15 mouse cellular contexts compared by ENCODE assay signal in the genomic region with DNA sequence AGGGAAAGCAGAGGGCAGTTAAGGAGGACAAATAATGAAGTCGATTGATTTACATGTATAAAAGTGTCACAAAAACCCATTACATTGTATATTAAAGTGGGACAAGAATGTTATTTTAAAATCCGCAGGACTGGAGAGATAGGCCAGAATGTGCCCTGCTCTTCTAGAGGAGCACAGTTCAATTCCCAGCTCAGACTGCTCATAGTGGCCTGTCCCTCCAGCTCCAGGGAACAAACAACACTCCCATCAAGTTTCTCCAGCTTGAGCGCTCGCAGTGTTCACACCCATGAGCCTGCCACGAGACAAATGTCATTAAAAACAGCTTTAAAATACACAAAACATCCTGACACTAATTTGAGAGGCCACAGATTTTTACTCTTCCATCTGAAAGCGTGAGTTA.
DNase-seq lines count a peak whose midpoint lies in the region; ATAC-seq lines count a peak whose summit lies in the region.
"Had no signal": no experiment of that assay in that cellular context is flagged by ENCODE, and none has a peak within 500 bp of the region (broad histone marks: within the 10 kb centered on the region; RNA-seq: fewer than 3 reads in every experiment).

No protein-coding gene starts in this region.

- 0 out of 2 replicates have a peak, but pooled peaks cover 2% of the 10 kb centered on the region for H3K27me3 ChIP-seq in kidney, embryonic 15.5 days
- no peaks in the 10 kb centered on the region for H3K27me3 ChIP-seq in neural tube, embryonic 12.5 days (replicated peaks)
- no peaks in the 10 kb centered on the region for H3K27me3 ChIP-seq in neural tube, embryonic 15.5 days (replicated peaks)
- H3K27me3 ChIP-seq: liver, embryonic 15.5 days had no signal

- H3K27ac ChIP-seq in kidney, embryonic 15.5 days = no peak overlapping the region
- no peak overlapping the region for H3K27ac ChIP-seq in neural tube, embryonic 12.5 days
- H3K27ac ChIP-seq in neural tube, embryonic 15.5 days (replicated peaks) = no peak overlapping the region
- H3K27ac ChIP-seq: liver, embryonic 15.5 days; stomach, postnatal 0 days had no signal

- no peaks in the 10 kb centered on the region for H3K36me3 ChIP-seq in kidney, embryonic 15.5 days
- no peaks in the 10 kb centered on the region for H3K36me3 ChIP-seq in neural tube, embryonic 12.5 days
- no peaks in the 10 kb centered on the region for H3K36me3 ChIP-seq in neural tube, embryonic 15.5 days
- H3K36me3 ChIP-seq: G1E; liver, embryonic 15.5 days had no signal

- no peak overlapping the region for H3K4me3 ChIP-seq in kidney, embryonic 15.5 days (replicated peaks)
- no peak overlapping the region for H3K4me3 ChIP-seq in neural tube, embryonic 12.5 days
- H3K4me3 ChIP-seq in neural tube, embryonic 15.5 days (replicated peaks) = no peak overlapping the region
- H3K4me3 ChIP-seq: liver, embryonic 15.5 days had no signal

- H3K4me2 ChIP-seq in kidney, embryonic 15.5 days = no peak overlapping the region
- no peak overlapping the region for H3K4me2 ChIP-seq in neural tube, embryonic 12.5 days (replicated peaks)
- H3K4me2 ChIP-seq in neural tube, embryonic 15.5 days = no peak overlapping the region
- H3K4me2 ChIP-seq: liver, embryonic 15.5 days had no signal

- 29% methylated on average over 6 of the region's 6 CpGs for WGBS in kidney, embryonic 15.5 days
- WGBS in neural tube, embryonic 12.5 days = 42% methylated on average over 6 of the region's 6 CpGs
- 52% methylated on average over 6 of the region's 6 CpGs for WGBS in neural tube, embryonic 15.5 days

- no peaks in the 10 kb centered on the region for H3K9me3 ChIP-seq in kidney, embryonic 15.5 days (replicated peaks)
- H3K9me3 ChIP-seq in neural tube, embryonic 12.5 days = no peaks in the 10 kb centered on the region
- no peaks in the 10 kb centered on the region for H3K9me3 ChIP-seq in neural tube, embryonic 15.5 days (replicated peaks)
- H3K9me3 ChIP-seq: liver, embryonic 15.5 days had no signal

- peak; percentile 75 for ATAC-seq in kidney, embryonic 15.5 days (replicated peaks; ENCODE audit: low FRiP score)
- peak; percentile 21; the same call in 1 of the 2 replicates for ATAC-seq in neural tube, embryonic 12.5 days (ENCODE audit: low FRiP score, low read depth)
- ATAC-seq in neural tube, embryonic 15.5 days (ENCODE audit: low FRiP score) = no peak
- ATAC-seq: CD4-positive, CD25-positive, alpha-beta regulatory T cell, adult 4 months had no signal

- no peaks in the 10 kb centered on the region for H3K4me1 ChIP-seq in kidney, embryonic 15.5 days
- no peaks in the 10 kb centered on the region for H3K4me1 ChIP-seq in neural tube, embryonic 12.5 days
- 0 out of 2 replicates have a peak, but pooled peaks cover 3% of the 10 kb centered on the region for H3K4me1 ChIP-seq in neural tube, embryonic 15.5 days
- H3K4me1 ChIP-seq: liver, embryonic 15.5 days had no signal

- H3K9ac ChIP-seq in kidney, embryonic 15.5 days = no peak overlapping the region
- H3K9ac ChIP-seq in neural tube, embryonic 12.5 days = no peak overlapping the region
- H3K9ac ChIP-seq in neural tube, embryonic 15.5 days (replicated peaks) = no peak overlapping the region
- H3K9ac ChIP-seq: liver, embryonic 15.5 days had no signal

- peak; percentile 3 for DNase-seq in embryo, embryonic 10.5 days (ENCODE audit: low spot score)
- DNase-seq in embryo, embryonic 10 days (ENCODE audit: low spot score) = no peak
- no peak for DNase-seq in kidney, adult 9 months
- DNase-seq in frontal cortex, postnatal 36 days (ENCODE audit: low spot score in 2 of 2) = no peak
- DNase-seq in frontal cortex, adult 2 months (ENCODE audit: extremely low spot score in 1 of 2, low spot score in 1 of 2) = no peak
- DNase-seq: gastrocnemius, postnatal 25 days; heart, postnatal 14 days; right cerebral cortex, postnatal 25 days had no signal
